Mouse (Mus musculus): Measurements from ENCODE around the gene Slc6a16.

The Slc6a16 gene

DNA sequence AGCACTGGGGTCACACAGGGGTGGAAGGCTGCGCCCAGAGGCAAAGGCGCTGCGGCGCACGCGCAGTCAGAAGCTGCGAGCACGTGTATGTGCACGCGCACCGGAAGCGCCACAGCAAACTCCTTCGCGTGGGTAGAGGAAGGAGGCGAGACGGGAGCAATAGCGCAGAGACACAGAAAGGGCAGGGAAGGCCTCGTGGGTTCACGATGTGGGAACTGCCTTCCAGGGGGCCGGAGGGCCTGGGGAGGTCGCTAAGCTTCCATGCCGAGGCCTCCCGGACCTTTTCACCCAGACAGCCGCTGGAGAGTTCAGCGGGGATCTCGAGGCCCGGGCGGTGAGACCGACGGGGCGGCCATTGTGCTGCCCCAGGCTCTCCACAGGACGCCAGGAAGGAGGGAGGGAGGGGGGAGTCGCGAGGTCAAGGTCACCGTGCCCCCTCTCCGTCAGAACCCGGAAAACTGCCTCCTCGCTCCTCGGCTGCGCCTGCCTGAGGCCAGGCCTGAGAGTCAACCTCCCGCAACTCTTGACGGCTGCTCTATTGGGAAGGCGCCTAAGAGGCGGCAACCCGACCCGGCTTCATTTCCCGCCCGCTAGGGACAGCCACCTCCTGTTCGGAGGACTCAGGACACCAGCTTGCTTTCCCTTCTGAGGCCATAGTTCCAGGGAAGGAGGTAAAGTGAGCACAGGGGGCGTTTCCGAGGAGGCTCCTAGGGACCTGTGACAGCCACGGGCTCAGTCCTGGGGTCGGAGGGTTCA lies at the start of gene Slc6a16:
TSS of gene Slc6a16 (plus strand) at position 453 of the 756 bp plus-strand sequence.
- no peak for TF ChIP-seq GATA4 (IDR thresholded peaks at IDR 0.05; ENCODE audit: insufficient replicate concordance, low read length)

DNA sequence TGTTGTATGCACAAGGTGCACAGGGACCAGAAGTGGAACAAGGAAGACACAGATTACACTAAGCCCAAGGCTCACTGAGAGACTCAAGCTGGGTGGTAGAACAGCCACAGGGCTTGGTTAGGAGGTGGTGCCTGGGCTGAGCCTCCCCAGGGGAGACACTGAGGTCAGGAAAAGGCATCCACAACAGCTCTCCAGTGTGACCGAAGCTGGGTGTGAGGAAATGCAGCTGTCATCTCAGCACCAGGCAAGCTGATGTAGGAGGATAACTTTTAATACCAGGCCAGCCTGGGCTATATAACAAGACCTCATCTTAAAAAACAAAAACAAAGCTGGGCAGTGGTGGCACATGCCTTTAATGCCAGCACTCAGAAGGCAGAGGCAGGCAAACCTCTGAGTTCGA lies 49.7 kb upstream of the Slc6a16 start:
- no peak for TF ChIP-seq GATA4 (IDR thresholded peaks at IDR 0.05; ENCODE audit: insufficient replicate concordance, low read length)

- no peak for TF ChIP-seq GATA4 (IDR thresholded peaks at IDR 0.05; ENCODE audit: insufficient replicate concordance, low read length)
Observed at GRCm38 (mm10) chr7:45191803-45192363, 49.0 kb upstream of the Slc6a16 start.

DNA sequence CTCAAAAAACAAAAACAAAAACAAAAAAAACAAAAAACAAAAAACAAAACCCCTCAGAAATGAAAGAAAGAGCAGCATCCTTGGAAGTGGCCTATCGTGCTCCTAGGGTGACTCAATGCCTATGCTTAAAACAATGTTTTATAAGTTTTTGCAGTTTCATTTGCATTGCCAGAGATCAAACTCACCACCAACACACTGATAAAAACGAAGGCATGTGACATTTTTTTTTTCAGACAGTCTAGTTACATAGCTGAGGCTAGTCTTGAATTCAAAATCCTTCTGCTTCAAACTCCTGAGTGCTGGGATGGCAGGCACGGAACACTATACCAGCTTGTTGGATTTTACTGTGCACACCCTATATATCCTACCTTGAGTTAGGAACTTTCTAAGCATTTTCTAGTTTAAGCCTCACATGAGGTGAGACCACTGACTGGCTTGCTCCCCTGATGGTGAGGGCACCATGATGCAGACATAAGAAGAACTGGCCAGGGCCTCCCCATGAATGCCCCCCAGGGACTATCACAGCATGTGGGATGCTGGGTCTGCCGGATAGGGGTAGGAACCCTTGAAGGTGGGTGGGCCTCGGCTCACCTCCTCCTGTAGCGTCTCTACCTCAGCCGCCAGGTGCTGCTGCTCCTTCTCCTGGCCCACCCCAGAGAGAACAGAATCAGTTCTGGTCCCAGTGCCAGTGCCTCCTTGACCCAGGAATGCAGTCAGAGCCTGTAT lies 48.1 kb upstream of the Slc6a16 start:
- no peak for TF ChIP-seq GATA4 (IDR thresholded peaks at IDR 0.05; ENCODE audit: insufficient replicate concordance, low read length)

DNA sequence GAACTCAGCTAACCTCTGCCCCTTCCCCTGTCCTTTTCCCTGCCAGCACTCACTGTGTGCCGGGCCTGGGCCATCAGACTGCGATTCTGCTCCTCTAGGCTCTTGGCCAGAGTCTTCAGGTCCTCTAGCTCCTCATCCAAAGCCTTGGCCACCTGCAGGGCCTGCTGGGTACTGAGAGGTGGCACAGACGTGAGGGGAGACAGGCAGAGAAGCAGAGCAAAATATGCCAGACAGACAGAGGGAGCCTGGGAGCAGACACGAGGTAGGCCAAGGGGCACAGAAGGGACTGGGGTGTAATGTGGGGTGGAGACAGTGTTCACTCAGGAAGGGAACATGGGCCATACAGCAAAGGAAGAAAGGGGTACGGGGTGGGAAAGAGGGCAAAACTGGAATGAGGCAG lies 47.5 kb upstream of the Slc6a16 start:
- no peak for TF ChIP-seq GATA4 (IDR thresholded peaks at IDR 0.05; ENCODE audit: insufficient replicate concordance, low read length)

GRCm38 (mm10) chr7:45193871-45194785 lies 46.8 kb upstream of the Slc6a16 start:
- no peak for TF ChIP-seq GATA4 (IDR thresholded peaks at IDR 0.05; ENCODE audit: insufficient replicate concordance, low read length)

GRCm38 (mm10) chr7:45195341-45196175 lies 45.3 kb upstream of the Slc6a16 start:
- TF ChIP-seq GATA4 (IDR thresholded peaks at IDR 0.05; ENCODE audit: insufficient replicate concordance, low read length), result no peak

DNA sequence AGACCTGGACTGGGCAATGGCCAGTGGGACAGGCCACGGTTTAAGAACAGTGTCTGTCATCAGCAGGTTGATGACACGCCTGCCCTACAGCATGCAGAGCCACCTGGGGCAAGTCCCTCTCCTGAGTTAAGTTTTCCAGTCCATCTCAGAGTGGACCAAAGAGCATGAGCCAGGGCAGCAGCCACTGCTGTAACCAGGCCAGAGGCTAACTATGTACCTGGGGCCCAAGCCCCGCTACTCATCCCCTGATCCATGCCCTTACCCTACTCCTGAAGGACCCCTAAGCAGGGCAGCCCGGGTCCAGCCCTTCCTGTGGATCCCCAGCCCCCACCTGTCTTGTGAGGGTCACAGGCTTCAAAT lies 44.7 kb upstream of the Slc6a16 start:
- TF ChIP-seq GATA4 (IDR thresholded peaks at IDR 0.05; ENCODE audit: insufficient replicate concordance, low read length), result no peak

DNA sequence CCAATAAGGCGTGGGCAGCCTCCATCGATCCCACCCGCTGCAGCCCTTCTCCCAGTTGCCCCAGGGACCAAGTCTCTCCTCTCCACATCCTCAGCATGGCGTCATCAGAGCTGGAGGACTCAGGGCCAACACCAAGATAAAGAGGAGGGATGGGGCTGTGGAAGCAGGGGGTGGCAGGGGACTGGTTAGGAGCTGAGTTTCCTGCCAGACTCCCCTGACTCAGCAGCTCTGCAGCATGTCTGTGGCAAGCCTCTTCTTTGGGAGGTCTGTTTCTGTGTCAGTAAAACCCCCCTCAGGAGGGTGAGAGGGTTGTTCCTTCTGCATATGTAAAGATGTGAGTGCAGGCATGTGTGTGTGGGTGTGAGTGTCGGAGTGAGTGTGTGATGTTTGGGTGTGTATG lies 43.9 kb upstream of the Slc6a16 start:
- no peak for TF ChIP-seq GATA4 (IDR thresholded peaks at IDR 0.05; ENCODE audit: insufficient replicate concordance, low read length)

GRCm38 (mm10) chr7:45198435-45198834 lies 42.5 kb upstream of the Slc6a16 start:
- no peak for TF ChIP-seq GATA4 (IDR thresholded peaks at IDR 0.05; ENCODE audit: insufficient replicate concordance, low read length)

DNA sequence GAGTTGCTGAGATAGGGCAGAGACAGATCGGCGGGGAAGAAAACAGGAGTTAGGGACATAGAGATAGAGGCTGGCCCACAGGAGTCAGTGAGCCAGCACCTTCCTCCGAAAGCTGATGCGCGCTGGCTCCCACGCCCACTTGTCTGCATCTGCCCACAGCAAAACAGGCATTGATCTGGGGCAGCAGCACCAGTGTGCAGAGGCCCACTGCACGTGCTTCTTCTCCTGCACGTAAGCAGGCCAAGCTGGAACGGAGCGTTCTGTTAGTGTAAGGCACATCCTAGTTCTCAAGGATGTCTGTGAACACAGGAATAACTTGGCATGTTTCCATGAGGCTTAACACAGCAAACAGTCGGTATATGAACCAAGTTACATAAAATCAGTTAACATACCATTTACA lies 41.9 kb upstream of the Slc6a16 start:
- no peak for TF ChIP-seq GATA4 (IDR thresholded peaks at IDR 0.05; ENCODE audit: insufficient replicate concordance, low read length)

GRCm38 (mm10) chr7:45202654-45203053 lies 38.2 kb upstream of the Slc6a16 start:
- TF ChIP-seq GATA4 (IDR thresholded peaks at IDR 0.05; ENCODE audit: insufficient replicate concordance, low read length), result no peak

DNA sequence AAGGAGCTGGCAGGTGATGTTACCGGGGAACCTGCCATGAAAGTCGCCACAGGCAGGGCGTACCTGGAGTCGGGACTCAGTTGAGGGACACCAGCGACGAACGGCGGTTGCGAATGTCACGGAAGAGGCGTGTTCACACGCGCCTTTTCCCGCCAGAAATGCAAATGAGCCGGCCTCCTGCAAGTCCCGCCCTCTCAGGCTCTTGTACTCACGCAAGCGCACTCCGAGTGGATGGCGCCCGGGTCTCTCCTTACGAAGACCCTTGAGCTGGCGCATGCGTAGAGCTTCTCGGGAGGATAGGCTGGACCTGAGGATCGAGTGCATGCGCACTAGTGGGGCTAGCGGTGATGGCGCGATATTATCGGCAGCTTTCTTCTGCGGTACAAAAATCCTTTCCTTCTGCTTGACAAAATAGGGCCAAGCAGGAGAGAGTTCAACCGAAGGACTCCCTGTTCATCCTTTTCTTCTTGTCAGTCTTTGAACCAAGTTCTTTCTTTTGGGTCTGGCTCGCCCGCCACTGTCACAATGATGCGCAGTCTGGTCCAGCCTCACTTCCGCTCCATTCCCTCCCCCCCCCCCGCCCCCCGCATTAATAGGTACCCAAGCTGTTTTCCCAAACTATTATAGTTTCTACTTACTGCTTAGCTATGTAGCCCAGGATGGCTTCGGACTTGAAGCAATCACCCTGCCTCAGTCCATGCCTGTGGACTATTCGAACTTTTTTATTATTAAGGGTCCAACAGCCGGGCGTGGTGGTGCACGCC lies 36.3 kb upstream of the Slc6a16 start, which contains the start of gene Ccdc155:
TSS of gene Ccdc155 (minus strand) at position 513 of the 764 bp plus-strand sequence.
- no peak for TF ChIP-seq GATA4 (IDR thresholded peaks at IDR 0.05; ENCODE audit: insufficient replicate concordance, low read length)

- TF ChIP-seq GATA4 (IDR thresholded peaks at IDR 0.05; ENCODE audit: insufficient replicate concordance, low read length), result no peak
Observed at GRCm38 (mm10) chr7:45208260-45208659, 32.6 kb upstream of the Slc6a16 start.
